Mouse (Mus musculus) kidney, postnatal 14 days (tissue): ENCODE data around the gene Ddit4.
A peak's percentile ranks its signal among the peaks of the same experiment; 100 is the strongest.

Experiments
- DNase-seq: peaks from one replicate; pipeline ENCODE4 v3.0.0; 2022; ENCODE audit warnings: mixed read lengths

The Ddit4 gene

GRCm38 (mm10) chr10:59970450-59971062, 18.9 kb upstream of the Ddit4 start:
- no peak for DNase-seq

- DNase-seq, result peak; percentile 88
Measured at GRCm38 (mm10) chr10:59969821-59970449, 18.3 kb upstream of the Ddit4 start.

GRCm38 (mm10) chr10:59967309-59967942, 15.8 kb upstream of the Ddit4 start:
- peak; percentile 84 for DNase-seq

DNA sequence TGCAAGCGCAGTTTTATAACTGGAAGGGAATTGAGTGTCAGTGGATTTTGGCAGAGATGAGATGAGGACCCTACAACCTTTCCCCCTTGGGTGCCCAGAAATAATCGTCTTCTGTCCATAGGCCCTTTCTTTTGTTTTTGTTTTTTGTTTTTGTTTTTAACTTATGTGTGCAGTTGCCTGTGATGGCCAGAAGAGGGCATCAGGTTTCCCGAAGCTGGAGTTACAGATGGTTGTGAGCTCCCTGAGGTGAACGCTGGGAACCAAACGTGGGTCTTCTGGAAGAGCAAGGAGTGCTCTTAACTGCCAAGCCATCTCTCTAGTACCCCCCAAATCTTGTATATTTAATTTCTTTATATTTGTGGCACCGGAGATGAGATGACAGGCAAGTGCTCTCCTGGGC, 15.1 kb upstream of the Ddit4 start:
- no peak for DNase-seq

- no peak for DNase-seq
Measured at GRCm38 (mm10) chr10:59965788-59966187, 14.2 kb upstream of the Ddit4 start.

DNA sequence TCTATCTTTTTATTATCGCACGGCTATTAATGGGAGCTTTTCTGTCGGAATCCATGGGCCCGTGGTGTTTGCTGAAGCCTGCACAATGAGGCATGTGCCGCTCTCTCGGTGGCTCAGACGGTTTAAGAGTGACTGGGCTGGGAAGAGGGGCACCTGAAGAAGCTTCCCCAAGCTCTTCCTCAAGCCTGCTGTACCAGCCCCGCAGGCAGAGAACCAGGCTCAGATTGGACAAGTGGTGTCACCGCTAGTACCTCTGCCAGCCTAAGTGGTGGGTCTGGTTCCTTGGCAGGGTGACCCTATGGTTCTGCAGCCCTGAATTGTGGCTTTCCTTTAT, 13.7 kb upstream of the Ddit4 start:
- no peak for DNase-seq

DNA sequence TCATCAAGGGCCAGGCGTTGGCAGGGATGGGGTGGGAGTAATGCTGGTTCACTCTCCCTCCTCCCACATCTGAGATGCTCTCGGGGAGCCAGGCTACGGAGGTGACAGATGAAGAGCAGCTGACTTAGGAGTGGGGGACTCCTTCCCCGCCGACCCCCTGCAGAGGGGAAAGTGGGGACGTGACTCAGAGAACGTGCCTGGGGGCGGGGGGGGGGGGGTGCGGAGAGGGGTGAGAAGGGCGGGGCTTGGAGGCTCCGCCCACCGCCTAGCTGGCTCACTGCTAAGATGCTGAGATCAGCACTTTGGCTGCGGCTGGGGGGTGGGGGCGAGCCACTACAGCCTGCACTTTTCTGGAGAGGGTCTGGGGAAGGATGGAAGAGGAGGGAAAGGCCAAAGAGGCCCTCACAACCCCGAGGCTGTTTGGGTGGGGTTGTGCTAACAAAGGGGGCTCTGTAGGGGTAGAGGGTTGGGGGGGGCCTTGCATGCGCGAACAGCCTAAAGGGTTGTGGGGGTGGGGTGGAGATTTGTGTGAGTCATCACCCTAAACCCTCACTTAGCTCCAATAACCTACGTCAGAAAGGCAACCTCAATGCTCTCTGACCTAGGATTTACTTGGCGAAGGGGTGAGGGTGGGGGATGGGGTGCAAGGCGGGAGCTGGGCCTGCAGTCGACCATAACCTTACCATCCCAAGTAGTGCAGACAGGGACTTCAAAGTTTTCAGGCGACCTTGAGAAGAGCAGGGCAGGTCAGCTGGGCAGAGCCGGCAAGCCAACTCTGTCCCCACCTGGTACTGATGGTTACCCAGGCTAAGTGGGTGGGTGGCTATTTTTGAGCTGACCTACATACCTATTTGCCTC, 13.1 kb upstream of the Ddit4 start:
- peak; percentile 52 for DNase-seq

DNA sequence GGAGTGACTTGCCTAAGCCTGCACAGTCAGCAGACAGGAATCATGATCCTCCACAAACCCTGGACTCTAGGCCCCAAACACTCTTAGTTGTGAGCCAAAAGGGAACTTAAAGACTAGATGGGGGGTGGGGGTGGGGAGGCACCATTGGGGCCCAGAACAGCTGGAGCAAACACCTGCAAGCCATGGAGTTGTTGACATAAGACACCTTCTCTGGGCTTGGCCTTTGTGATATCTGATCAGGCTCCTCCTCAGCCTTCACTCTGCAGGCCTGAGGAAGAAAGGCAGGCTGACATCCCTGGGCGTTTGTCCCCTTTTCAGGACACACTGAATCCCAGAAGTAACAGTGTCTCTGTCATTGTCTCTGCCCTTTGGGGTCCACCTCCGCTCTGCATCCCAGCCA, 12.0 kb upstream of the Ddit4 start:
- DNase-seq, result no peak

GRCm38 (mm10) chr10:59959517-59959916, 7.9 kb upstream of the Ddit4 start:
- no peak for DNase-seq

GRCm38 (mm10) chr10:59958458-59958857, 6.8 kb upstream of the Ddit4 start:
- DNase-seq, result no peak

GRCm38 (mm10) chr10:59957171-59958149, 5.8 kb upstream of the Ddit4 start:
- no peak for DNase-seq

DNA sequence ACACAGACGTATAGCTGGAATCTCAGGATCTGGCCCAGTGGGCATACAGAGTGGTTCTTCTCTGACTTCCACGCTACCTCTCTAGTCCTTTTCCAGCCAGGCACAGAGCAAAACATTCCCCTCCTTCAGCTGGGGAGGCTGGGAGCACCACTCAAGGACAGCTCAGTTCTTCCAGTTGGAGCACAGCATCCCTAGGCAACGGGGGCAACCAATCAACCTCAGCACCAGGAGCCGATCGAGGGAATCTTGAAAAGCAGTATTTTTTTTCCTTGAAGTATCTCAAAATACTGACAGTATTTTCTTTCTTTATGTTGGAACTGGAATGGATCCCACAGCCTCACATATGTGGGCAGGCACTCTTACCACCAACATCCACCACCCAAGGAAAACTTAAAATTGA, 5.0 kb upstream of the Ddit4 start:
- DNase-seq, result no peak

- DNase-seq, result no peak
Measured at GRCm38 (mm10) chr10:59953564-59954039, 2.0 kb upstream of the Ddit4 start.

DNA sequence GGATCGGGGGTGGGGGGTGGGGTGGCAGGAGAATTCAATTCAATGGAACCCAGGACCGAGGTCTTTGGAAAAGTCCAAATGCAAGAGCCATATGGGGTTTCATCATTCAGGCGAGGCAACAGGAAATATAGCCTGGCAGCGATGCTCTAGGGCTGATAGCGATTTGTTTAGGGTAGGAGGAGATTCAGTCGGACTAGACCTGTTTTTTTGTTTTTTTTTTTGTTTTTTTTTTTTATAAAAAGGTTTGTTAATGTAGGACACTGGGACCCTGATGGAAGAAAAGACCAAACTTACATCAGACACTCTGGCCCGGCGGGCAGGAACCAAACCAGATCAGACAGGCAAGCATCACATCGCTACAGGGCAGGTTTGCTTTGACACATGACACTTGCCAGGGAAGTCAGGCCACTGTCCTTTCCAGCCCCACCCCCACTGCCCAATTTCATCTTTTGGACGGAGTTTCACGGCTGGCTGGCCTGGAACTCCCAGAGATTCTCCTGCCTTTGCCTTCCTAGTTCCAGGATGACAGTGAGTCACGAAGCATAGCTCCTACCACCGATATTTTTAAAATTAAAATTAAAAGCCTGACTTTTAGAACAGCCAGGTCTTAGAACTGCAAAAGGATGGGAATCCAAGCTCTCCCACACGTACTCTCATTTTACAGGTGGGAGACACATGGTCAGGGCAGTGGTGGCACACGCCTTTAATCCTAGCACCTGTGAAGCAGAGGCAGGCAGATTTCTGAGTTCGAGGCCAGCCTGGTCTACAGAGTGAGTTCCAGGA, 1.3 kb upstream of the Ddit4 start:
- DNase-seq, result peak; percentile 44

- peak; percentile 73 for DNase-seq
Measured at GRCm38 (mm10) chr10:59952152-59952780, 632 bp upstream of the Ddit4 start.

- DNase-seq, result peak; percentile 88
Measured at GRCm38 (mm10) chr10:59950716-59951191, 880 bp downstream of the Ddit4 start.

DNA sequence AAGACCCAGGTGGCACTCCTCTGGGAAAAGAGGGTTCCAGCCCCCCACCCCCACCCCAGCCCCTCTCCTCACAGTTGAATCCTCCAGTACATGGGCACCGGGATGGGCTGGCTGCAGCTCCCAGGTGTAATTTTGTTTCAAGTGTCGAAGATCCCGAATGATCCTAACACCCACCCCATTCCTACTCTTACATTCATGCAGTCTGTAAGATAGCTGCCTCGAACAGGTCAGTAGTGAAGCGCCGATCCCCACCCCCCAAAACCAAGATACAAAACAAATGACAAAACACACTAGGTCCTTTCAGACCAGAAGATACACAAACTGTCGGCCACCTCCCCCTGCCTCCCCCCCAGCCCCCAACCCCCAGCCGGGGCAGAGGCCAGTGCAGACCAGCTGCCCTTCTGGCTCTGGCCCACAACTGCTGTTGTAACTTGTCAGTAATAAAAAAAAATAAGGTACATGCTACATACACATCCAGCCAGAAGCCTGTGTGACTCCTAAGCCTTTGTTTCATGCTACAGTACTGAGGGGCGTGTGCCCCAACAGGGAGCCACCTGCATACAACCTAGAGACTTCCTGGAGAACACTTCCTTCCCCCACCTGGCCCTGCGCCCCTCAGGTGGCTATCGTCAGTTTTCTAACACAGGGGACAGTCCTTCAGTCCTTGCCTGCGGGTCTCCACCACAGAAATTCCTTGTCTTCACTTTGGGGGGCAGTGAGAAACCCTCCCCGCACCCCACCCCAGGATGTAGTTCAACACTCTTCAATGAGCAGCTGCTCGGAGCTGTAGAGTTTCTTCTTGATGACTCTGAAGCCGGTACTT, 1.6 kb downstream of the Ddit4 start:
- DNase-seq, result no peak

GRCm38 (mm10) chr10:59949255-59949648, 2.4 kb downstream of the Ddit4 start:
- DNase-seq, result peak; percentile 58

- peak; percentile 62 for DNase-seq
Measured at GRCm38 (mm10) chr10:59948363-59949254, 3.0 kb downstream of the Ddit4 start.
